Mouse (Mus musculus): ENCODE data around the gene Hvcn1.

GRCm38 (mm10) chr5:122279799-122280421 lies 73.3 kb downstream of the Hvcn1 start:
- no peak for TF ChIP-seq CTCF (IDR thresholded peaks at IDR 0.05; ENCODE audit: control insufficient read depth, insufficient read depth, low read length)
- no peak for TF ChIP-seq POLR2A (IDR thresholded peaks at IDR 0.05; ENCODE audit: borderline replicate concordance, control insufficient read depth, low read depth, low read length)
